ENCODE assay signal across 17 mouse cellular contexts in genomic region chr19:55762187-55762586, GRCm38 (mm10).
"Had no signal": no experiment of that assay in that cellular context is flagged by ENCODE, and none has a peak within 500 bp of the region (broad histone marks: within the 10 kb centered on the region; RNA-seq: fewer than 3 reads in every experiment).

No protein-coding gene starts in this region.

- H3K27me3 ChIP-seq: midbrain, embryonic 12.5 days; neural tube, embryonic 13.5 days; neural tube, embryonic 15.5 days had no signal

- H3K4me2 ChIP-seq: lung, embryonic 14.5 days; midbrain, embryonic 12.5 days; neural tube, embryonic 13.5 days; neural tube, embryonic 15.5 days had no signal

- H3K27ac ChIP-seq: midbrain, embryonic 10.5 days; midbrain, embryonic 12.5 days; neural tube, embryonic 13.5 days; neural tube, embryonic 15.5 days had no signal

- H3K9me3 ChIP-seq: midbrain, embryonic 10.5 days; midbrain, embryonic 12.5 days; neural tube, embryonic 13.5 days; neural tube, embryonic 15.5 days had no signal

- H3K4me3 ChIP-seq: midbrain, embryonic 10.5 days; midbrain, embryonic 12.5 days; myocyte; neural tube, embryonic 13.5 days; neural tube, embryonic 15.5 days had no signal

- H3K9ac ChIP-seq: lung, embryonic 14.5 days; midbrain, embryonic 12.5 days; neural tube, embryonic 13.5 days; neural tube, embryonic 15.5 days had no signal

- DNase-seq: lung, adult 18-20 months; lung, embryonic 14.5 days; lung, postnatal 10 days; lung, postnatal 4 days; midbrain, embryonic 14.5 days; retina, postnatal 1 day; right cerebral cortex, postnatal 14 days; spleen, adult 18-20 months; thymus, adult 18-20 months; thymus, postnatal 14 days; thymus, postnatal 36 days had no signal

- ATAC-seq: midbrain, embryonic 16.5 days had no signal

- H3K36me3 ChIP-seq: neural tube, embryonic 13.5 days; neural tube, embryonic 15.5 days had no signal
